Mouse (Mus musculus) liver, postnatal 0 days (tissue): ENCODE measurements around the gene 0610040J01Rik. TPM values are rescaled to one million over a fixed set of nuclear protein-coding genes. Genes with fewer than 3 reads are reported as not detected.

Experiments
- ATAC-seq: fragments of 200-750 bp; cut with Nextera tagmentation; 2 replicates; pipeline ENCODE4 v1.8.0; 2017; ENCODE audit warnings: mild to moderate bottlenecking, moderate library complexity
- DNase-seq: peaks from one replicate; pipeline ENCODE4 v3.0.0-alpha.2; 2016
- H3K27ac ChIP-seq: fragments of 300-500 bp; sonication (generic); 2 replicates; pipeline ENCODE4 v1.5.1; 2014; ENCODE audit warnings: antibody characterized with exemption, moderate library complexity, mild to moderate bottlenecking, low read depth
- H3K27me3 ChIP-seq: fragments of 300-500 bp; sonication (generic); 2 replicates; pipeline ENCODE4 v1.6.1; 2014; ENCODE audit warnings: low read length, control low read depth, mixed read lengths; ENCODE audit not compliant: insufficient read depth
- H3K36me3 ChIP-seq: fragments of 300-500 bp; sonication (generic); replicated peaks from 2 replicates; pipeline ENCODE4 v1.6.1; 2014; ENCODE audit warnings: mild to moderate bottlenecking, control low read depth, low read length, moderate library complexity, mixed read lengths; ENCODE audit not compliant: insufficient read depth
- H3K4me1 ChIP-seq: fragments of 300-500 bp; sonication (generic); 2 replicates; pipeline ENCODE4 v1.6.1; 2014; ENCODE audit warnings: antibody characterized with exemption, mild to moderate bottlenecking, control low read depth; ENCODE audit not compliant: insufficient read depth
- H3K4me2 ChIP-seq: fragments of 300-500 bp; sonication (generic); 2 replicates; pipeline ENCODE4 v1.6.1; 2014; ENCODE audit warnings: low read depth, mild to moderate bottlenecking, low read length, moderate library complexity, mixed read lengths
- H3K4me3 ChIP-seq: fragments of 300-500 bp; sonication (generic); 2 replicates; pipeline ENCODE4 v1.5.1; 2014; ENCODE audit warnings: low read depth, low read length
- H3K9ac ChIP-seq: fragments of 300-500 bp; sonication (generic); replicated peaks from 2 replicates; pipeline ENCODE4 v1.6.1; 2014; ENCODE audit warnings: mild to moderate bottlenecking, moderate library complexity
- H3K9me3 ChIP-seq: fragments of 300-500 bp; sonication (generic); 2 replicates; pipeline ENCODE4 v1.6.1; 2016; ENCODE audit warnings: mild to moderate bottlenecking, control low read depth, low read length, mixed read lengths
- CTCF ChIP-seq: sonication (generic); IDR thresholded peaks from 2 replicates; pipeline ENCODE4 v1.5.1; 2016; ENCODE audit warnings: antibody characterized with exemption, low read depth
- EP300 ChIP-seq: IDR thresholded peaks from 2 replicates; pipeline ENCODE4 v1.6.1; 2016; ENCODE audit warnings: antibody characterized with exemption, low read depth, mild to moderate bottlenecking
- WGBS: fragments of 180-500 bp; shearing (Covaris S2); extraction: QIAGEN DNeasy Blood & Tissue Kit; methylation state at CpG from one replicate; pipeline ENCODE4 v1.1.7; 2014; ENCODE audit not compliant: insufficient replicate concordance; 5-methylcytosine and 5-hydroxymethylcytosine counted together
- polyA plus RNA-seq: library from polyadenylated mRNA; unstranded; fragments of >200 nt; fragmentation: Nextera tagmentation; extraction: Ambion mirVana; gene quantifications from 2 replicates; pipeline ENCODE4 v1.2.1, GENCODE M21; 2015

Gene 0610040J01Rik
- polyA plus RNA-seq, 1 experiment from 2014 or later, result 31.7 TPM

DNA sequence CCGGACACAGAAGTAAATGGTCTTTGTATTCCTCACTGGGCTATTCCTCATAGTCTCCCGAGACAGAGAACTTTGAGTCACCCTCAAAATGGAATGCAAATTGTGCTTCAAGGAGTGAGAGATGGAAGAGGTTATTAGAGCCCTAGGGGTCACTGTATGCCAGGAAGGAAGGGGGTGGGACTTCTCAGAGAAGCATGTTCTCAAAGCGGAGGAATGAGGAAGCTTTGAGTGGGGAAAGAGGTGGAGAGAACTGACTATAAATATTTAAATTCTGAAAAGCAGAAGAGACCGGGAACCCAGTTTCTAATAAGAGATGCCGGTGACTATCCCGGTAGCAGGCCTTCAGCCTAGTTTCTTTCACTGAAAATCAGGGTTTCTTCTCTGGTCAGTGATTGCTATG is 14.8 kb downstream of the 0610040J01Rik start:
- H3K4me1 ChIP-seq, result peaks cover 79% of the 10 kb centered on the region
- no peak overlapping the region for H3K4me3 ChIP-seq
- WGBS, result 18% methylated on average over 6 of the region's 6 CpGs
- peak overlapping the region; percentile 54 for H3K4me2 ChIP-seq
- peak overlapping the region; percentile 80 for H3K27ac ChIP-seq
- no peak for DNase-seq
- peak; percentile 38; the same call in 1 of the 2 replicates for ATAC-seq
- H3K27me3 ChIP-seq, result no peaks in the 10 kb centered on the region
- no peaks in the 10 kb centered on the region for H3K36me3 ChIP-seq
- H3K9me3 ChIP-seq, result no peaks in the 10 kb centered on the region
- H3K9ac ChIP-seq, result no peak overlapping the region
- TF ChIP-seq CTCF, result no peak
- no peak for TF ChIP-seq EP300

DNA sequence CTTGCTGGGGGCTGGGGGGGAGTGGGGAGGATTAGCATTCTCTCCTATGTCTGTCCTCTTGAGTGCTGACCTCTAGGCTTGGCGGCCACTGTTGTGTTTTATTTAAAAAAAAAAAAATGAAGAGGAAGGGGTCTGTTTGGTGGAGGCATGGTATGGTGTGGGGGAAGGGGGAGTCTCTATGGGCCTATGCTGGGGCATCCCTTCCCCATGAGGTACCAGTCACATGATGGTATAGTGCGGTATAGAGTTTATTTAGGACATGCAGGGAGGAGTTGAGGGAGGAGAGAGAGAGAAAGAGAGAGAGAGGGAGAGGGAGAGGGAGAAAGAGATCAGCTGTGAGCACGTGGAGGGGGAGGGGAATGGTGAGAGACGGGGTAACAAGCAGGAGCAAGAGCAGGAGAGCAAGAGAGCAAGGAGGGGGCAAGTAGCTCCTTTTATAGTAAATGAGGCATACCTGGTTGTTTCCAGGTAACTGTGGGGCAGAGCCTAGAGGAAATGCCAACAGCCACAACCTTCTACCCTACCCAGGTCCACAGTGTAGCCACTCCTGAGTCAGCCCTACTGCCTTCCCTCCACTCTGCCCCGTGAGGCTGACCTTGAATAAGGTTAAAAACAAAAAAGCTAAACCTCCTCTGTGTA is 15.4 kb downstream of the 0610040J01Rik start:
- no peak for TF ChIP-seq EP300
- no peak for TF ChIP-seq CTCF
- 11% methylated on average over 5 of the region's 5 CpGs for WGBS
- Histone ChIP-seq H3K27ac (peak overlapping the region; percentile 80), H3K9ac (no peak overlapping the region; the same call in 1 of the 2 replicates), H3K4me1 (peaks cover 78% of the 10 kb centered on the region), H3K4me2 (peak overlapping the region; percentile 54), H3K9me3 (no peaks in the 10 kb centered on the region), H3K27me3 (no peaks in the 10 kb centered on the region), H3K4me3 (no peak overlapping the region), H3K36me3 (no peaks in the 10 kb centered on the region)
- DNase-seq (no peak), ATAC-seq (no peak)

DNA sequence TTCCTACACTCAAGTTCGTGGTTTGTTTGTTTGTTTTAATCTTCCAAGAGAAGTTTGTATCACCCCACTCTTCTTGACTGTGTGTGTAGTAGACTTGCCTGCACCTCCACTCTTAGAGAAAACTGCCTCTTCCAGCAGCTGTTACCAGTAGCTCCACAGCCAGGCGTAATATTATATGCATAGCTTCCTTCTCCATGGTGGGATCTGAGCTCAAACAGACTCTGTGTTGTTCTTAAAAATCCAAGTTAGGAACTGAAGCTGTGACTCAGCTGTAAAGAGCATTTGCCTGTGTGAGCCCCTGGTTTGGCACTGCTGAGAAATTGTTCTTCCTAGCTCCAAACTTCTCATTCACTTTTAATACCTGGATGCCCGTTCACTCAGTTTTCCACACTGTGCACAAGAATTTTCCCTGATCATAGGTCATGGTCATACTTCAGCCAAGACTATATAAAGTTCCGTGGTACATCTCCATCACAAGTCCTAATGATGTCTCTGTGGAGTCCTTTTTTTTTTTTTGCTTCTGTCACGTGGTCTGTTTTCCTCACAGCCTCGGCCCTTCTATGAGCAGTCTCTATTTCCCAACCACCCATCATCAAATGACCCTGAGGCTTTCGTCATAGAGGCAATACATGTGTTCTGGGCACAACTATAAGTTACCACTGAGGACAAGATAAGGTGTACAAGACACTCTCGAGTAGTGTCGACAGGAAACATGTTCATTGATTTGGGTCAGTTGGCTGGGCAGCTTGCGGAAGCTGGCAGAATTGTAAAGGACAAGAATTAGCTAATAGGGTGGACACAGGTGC is 16.4 kb downstream of the 0610040J01Rik start:
- peaks cover 69% of the 10 kb centered on the region for H3K4me1 ChIP-seq
- peak overlapping the region; percentile 80 for H3K27ac ChIP-seq
- TF ChIP-seq EP300, result peak; percentile 61; the same call in 1 of the 2 replicates
- TF ChIP-seq CTCF, result no peak
- DNase-seq (no peak), ATAC-seq (peak; percentile 66)
- no peaks in the 10 kb centered on the region for H3K27me3 ChIP-seq
- no peaks in the 10 kb centered on the region for H3K36me3 ChIP-seq
- no peak overlapping the region for H3K9ac ChIP-seq
- no peak overlapping the region for H3K4me3 ChIP-seq
- WGBS, result 50% methylated on average over 10 of the region's 10 CpGs
- no peak overlapping the region for H3K4me2 ChIP-seq
- H3K9me3 ChIP-seq, result no peaks in the 10 kb centered on the region

DNA sequence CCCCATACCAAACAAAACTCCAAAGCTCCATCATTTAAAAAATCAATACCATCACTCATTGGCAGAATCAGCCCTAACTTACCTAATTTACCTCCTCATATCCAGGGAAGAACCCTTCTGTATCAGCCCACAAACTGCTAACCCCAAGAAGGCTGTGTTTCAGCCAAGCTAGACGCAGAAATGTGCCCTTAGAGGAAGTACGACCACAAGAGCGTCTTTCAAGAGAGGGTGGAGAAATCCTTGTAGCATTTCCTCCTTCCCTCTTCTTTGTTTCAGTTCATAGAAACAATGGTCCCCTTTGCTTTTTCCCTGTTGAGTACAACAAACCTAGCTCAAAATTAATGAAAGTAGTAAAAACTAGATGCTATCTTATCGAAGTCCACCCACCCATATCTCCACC is 18.9 kb downstream of the 0610040J01Rik start:
- H3K4me2 ChIP-seq, result peak overlapping the region; percentile 52
- no peak overlapping the region for H3K9ac ChIP-seq
- DNase-seq (no peak), ATAC-seq (no peak)
- TF ChIP-seq CTCF, result no peak
- no peak for TF ChIP-seq EP300
- no peaks in the 10 kb centered on the region for H3K36me3 ChIP-seq
- peaks cover 57% of the 10 kb centered on the region for H3K4me1 ChIP-seq
- H3K4me3 ChIP-seq, result no peak overlapping the region
- no peaks in the 10 kb centered on the region for H3K9me3 ChIP-seq
- 41% methylated on average over 4 of the region's 4 CpGs for WGBS
- peak overlapping the region; percentile 53 for H3K27ac ChIP-seq
- no peaks in the 10 kb centered on the region for H3K27me3 ChIP-seq

DNA sequence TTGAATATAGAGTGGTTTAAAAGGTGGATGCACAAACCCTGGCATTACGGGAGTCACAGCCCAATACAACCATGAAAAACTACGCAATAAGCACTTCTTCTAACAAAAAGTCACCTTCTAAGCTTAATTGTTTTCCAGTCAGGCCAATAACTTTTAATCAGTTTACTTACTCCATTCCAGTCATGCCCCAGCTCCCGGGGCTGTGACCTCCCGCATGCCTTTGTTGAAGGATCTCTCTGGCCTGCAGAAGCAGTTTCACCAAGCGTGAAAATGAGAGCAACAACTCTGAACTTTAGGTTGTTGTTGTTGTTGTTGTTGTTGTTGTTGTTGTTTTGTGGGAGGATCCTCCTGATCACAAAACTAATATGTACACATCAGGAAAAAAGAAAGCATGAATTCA is 21.8 kb downstream of the 0610040J01Rik start:
- H3K27ac ChIP-seq, result no peak overlapping the region
- TF ChIP-seq CTCF (no peak), EP300 (no peak)

DNA sequence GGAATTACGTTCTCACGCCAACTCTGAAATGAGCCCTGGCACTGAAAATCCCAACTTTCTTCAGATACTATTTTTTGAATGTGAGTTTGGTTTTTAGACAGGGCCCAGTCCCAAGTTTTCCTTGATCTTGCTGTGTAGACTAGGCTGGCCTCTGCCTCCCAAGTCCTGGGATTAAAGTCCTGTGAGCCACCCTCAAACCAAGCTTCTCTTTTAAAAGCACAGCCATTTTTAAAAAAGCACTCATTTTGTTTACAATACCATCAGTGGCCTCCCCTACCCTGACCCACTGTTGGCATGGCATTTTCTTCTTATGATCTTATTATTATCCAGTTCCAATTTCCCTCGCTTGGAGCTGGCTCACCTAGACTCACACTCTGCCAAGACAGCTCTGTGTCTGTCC is 22.3 kb downstream of the 0610040J01Rik start:
- DNase-seq (no peak), ATAC-seq (no peak)
- peaks cover 42% of the 10 kb centered on the region for H3K4me1 ChIP-seq
- no peak for TF ChIP-seq CTCF
- TF ChIP-seq EP300, result no peak
- no peaks in the 10 kb centered on the region for H3K27me3 ChIP-seq
- 90% methylated on average over 3 of the region's 3 CpGs for WGBS
- H3K9ac ChIP-seq, result no peak overlapping the region
- H3K27ac ChIP-seq, result no peak overlapping the region
- H3K4me3 ChIP-seq, result no peak overlapping the region
- H3K36me3 ChIP-seq, result no peaks in the 10 kb centered on the region
- H3K4me2 ChIP-seq, result no peak overlapping the region
- H3K9me3 ChIP-seq, result no peaks in the 10 kb centered on the region

More for the DNA sequence above, 21.8 kb downstream of the 0610040J01Rik start:
- H3K4me2 ChIP-seq, result no peak overlapping the region
- H3K9me3 ChIP-seq, result no peaks in the 10 kb centered on the region
- no peak for DNase-seq
- ATAC-seq, result no peak
- no peaks in the 10 kb centered on the region for H3K27me3 ChIP-seq
- no peak overlapping the region for H3K4me3 ChIP-seq
- WGBS, result 76% methylated on average over 5 of the region's 5 CpGs
- peaks cover 43% of the 10 kb centered on the region for H3K4me1 ChIP-seq
- no peaks in the 10 kb centered on the region for H3K36me3 ChIP-seq
- no peak overlapping the region for H3K9ac ChIP-seq
